Mouse (Mus musculus): ENCODE measurements around the gene Zfp658. TPM values are rescaled to one million over a fixed set of nuclear protein-coding genes. Genes with fewer than 3 reads are reported as not detected.

Gene Zfp658
- total RNA-seq (2021), result 1 to 10 TPM; 2.2 to 2.3 TPM
- long read RNA-seq, experiment 1, partial matches to known transcripts, result 0 of 3 reads
- long read RNA-seq, experiment 1, other reads (novel, unspliced or antisense), result 1 of 3 reads
- long read RNA-seq, experiment 2, result 0 reads

GRCm38 (mm10) chr7:43562006-43562633, at the start of gene Zfp658:
Zfp658 (plus strand) TSS chr7:43562256.
- peak; percentile 73 to 84 for DNase-seq (ENCODE audit: low spot score in 2 of 2)

GRCm38 (mm10) chr7:43512519-43512918, 49.5 kb upstream of the Zfp658 start:
- DNase-seq (ENCODE audit: low spot score in 2 of 2), result no peak

- DNase-seq (ENCODE audit: low spot score in 2 of 2), result no peak
These were observed 47.0 kb upstream of the Zfp658 start for GRCm38 (mm10) chr7:43515076-43515475.

- DNase-seq (ENCODE audit: low spot score in 2 of 2), result no peak
These were observed 43.7 kb upstream of the Zfp658 start for GRCm38 (mm10) chr7:43518341-43518740.

- no peak for DNase-seq (ENCODE audit: low spot score in 2 of 2)
These were observed 39.3 kb upstream of the Zfp658 start for GRCm38 (mm10) chr7:43522776-43523175.

GRCm38 (mm10) chr7:43525313-43525712, 36.7 kb upstream of the Zfp658 start:
- DNase-seq (ENCODE audit: low spot score in 2 of 2), result no peak

- DNase-seq (ENCODE audit: low spot score in 2 of 2), result no peak
These were observed 31.8 kb upstream of the Zfp658 start for GRCm38 (mm10) chr7:43530216-43530785.

GRCm38 (mm10) chr7:43532936-43533505, 29.0 kb upstream of the Zfp658 start:
- DNase-seq (ENCODE audit: low spot score in 2 of 2), result no peak

- DNase-seq (ENCODE audit: low spot score in 2 of 2), result no peak
These were observed 23.5 kb upstream of the Zfp658 start for GRCm38 (mm10) chr7:43538524-43538923.

- DNase-seq (ENCODE audit: low spot score in 2 of 2), result no peak
These were observed 17.7 kb upstream of the Zfp658 start, which contains the start of gene Cd33 for GRCm38 (mm10) chr7:43544225-43544977. Cd33 (minus strand) TSS chr7:43544428.

- DNase-seq (ENCODE audit: low spot score in 2 of 2), result no peak
These were observed 16.2 kb upstream of the Zfp658 start for GRCm38 (mm10) chr7:43545656-43546545.

- no peak for DNase-seq (ENCODE audit: low spot score in 2 of 2)
These were observed 14.4 kb upstream of the Zfp658 start for GRCm38 (mm10) chr7:43547666-43548065.

GRCm38 (mm10) chr7:43548206-43548605, 13.8 kb upstream of the Zfp658 start:
- DNase-seq (ENCODE audit: low spot score in 2 of 2), result no peak

GRCm38 (mm10) chr7:43553153-43553552, 8.9 kb upstream of the Zfp658 start:
- DNase-seq (ENCODE audit: low spot score in 2 of 2), result no peak

- DNase-seq (ENCODE audit: low spot score in 2 of 2), result peak; percentile 40 to 67
These were observed 7.5 kb upstream of the Zfp658 start for GRCm38 (mm10) chr7:43554550-43554949.

- no peak for DNase-seq (ENCODE audit: low spot score in 2 of 2)
These were observed 6.7 kb upstream of the Zfp658 start for GRCm38 (mm10) chr7:43555351-43555750.

GRCm38 (mm10) chr7:43556901-43557300, 5.2 kb upstream of the Zfp658 start:
- no peak for DNase-seq (ENCODE audit: low spot score in 2 of 2)

GRCm38 (mm10) chr7:43562651-43563070, 605 bp downstream of the Zfp658 start:
- DNase-seq (ENCODE audit: low spot score in 2 of 2), result no peak

GRCm38 (mm10) chr7:43563300-43563699, 1.2 kb downstream of the Zfp658 start:
- DNase-seq (ENCODE audit: low spot score in 2 of 2), result no peak

GRCm38 (mm10) chr7:43571216-43571615, 9.2 kb downstream of the Zfp658 start:
- DNase-seq (ENCODE audit: low spot score in 2 of 2), result no peak
